Mouse (Mus musculus) G1E (cell line): Measurements from ENCODE around the gene Ryk.

Experiments used
- CTCF ChIP-seq: IDR thresholded peaks from 2 replicates; pipeline ENCODE4 v1.5.1; 2012; ENCODE audit warnings: low read depth, low read length, inconsistent platforms, mixed read lengths
- GATA1 ChIP-seq: IDR thresholded peaks from 2 replicates; pipeline ENCODE4 v1.6.1; 2012; ENCODE audit warnings: borderline replicate concordance, low read length, inconsistent platforms, mixed read lengths
- GATA2 ChIP-seq: IDR thresholded peaks from 2 replicates; pipeline ENCODE4 v1.6.1; 2012; ENCODE audit warnings: low read depth, low read length, inconsistent platforms, borderline replicate concordance
- POLR2AphosphoS5 ChIP-seq: IDR thresholded peaks from 2 replicates; pipeline ENCODE4 v1.6.1; 2012; ENCODE audit warnings: low read depth, low read length, inconsistent platforms; ENCODE audit not compliant: insufficient replicate concordance
- TAL1 ChIP-seq: conservative IDR thresholded peaks from 2 replicates; pipeline ENCODE4 v1.6.1; 2012; ENCODE audit warnings: low read depth, low read length, inconsistent platforms, mixed read lengths

- TF ChIP-seq CTCF: no peak
- no peak for TF ChIP-seq GATA1
- TF ChIP-seq TAL1: no peak
- no peak for TF ChIP-seq POLR2AphosphoS5
- no peak for TF ChIP-seq GATA2
These were observed 30.2 kb downstream of the Ryk start for GRCm38 (mm10) chr9:102864931-102865330.
